Mouse (Mus musculus) limb, embryonic 11.5 days (tissue): ENCODE measurements around the gene Arhgap23. TPM values are rescaled to one million over a fixed set of nuclear protein-coding genes. Genes with fewer than 3 reads are reported as not detected.

Experiments
- ATAC-seq: fragments of 200-750 bp; cut with Nextera tagmentation; 2 replicates; pipeline ENCODE4 v1.8.0; 2017; ENCODE audit warnings: low read depth; ENCODE audit not compliant: insufficient number of reproducible peaks, low FRiP score, low TSS enrichment
- DNase-seq: peaks from one replicate; pipeline ENCODE4 v3.0.0-alpha.2; 2015; ENCODE audit warnings: low spot score
- H3K27ac ChIP-seq: fragments of 300-500 bp; sonication (generic); replicated peaks from 2 replicates; pipeline ENCODE4 v1.5.1; 2014; ENCODE audit warnings: low read depth, mild to moderate bottlenecking, low read length
- H3K27me3 ChIP-seq: fragments of 300-500 bp; sonication (generic); 2 replicates; pipeline ENCODE4 v1.6.1; 2014; ENCODE audit warnings: mild to moderate bottlenecking, low read length, mixed read lengths; ENCODE audit not compliant: control insufficient read depth, insufficient read depth
- H3K36me3 ChIP-seq: fragments of 300-500 bp; sonication (generic); 2 replicates; pipeline ENCODE4 v1.6.1; 2014; ENCODE audit warnings: mild to moderate bottlenecking, low read length, moderate library complexity, mixed read lengths; ENCODE audit not compliant: control insufficient read depth, insufficient read depth
- H3K4me1 ChIP-seq: fragments of 300-500 bp; sonication (generic); 2 replicates; pipeline ENCODE4 v1.6.1; 2014; ENCODE audit warnings: low read length, mixed read lengths; ENCODE audit not compliant: control insufficient read depth, insufficient read depth
- H3K4me2 ChIP-seq: fragments of 300-500 bp; sonication (generic); 2 replicates; pipeline ENCODE4 v1.6.1; 2014; ENCODE audit warnings: low read depth, mild to moderate bottlenecking, moderate library complexity; ENCODE audit not compliant: severe bottlenecking
- H3K4me3 ChIP-seq: fragments of 300-500 bp; sonication (generic); 2 replicates; pipeline ENCODE4 v1.5.1; 2014; ENCODE audit warnings: low read depth, low read length
- H3K9ac ChIP-seq: fragments of 300-500 bp; sonication (generic); 2 replicates; pipeline ENCODE4 v1.6.1; 2014; ENCODE audit warnings: mild to moderate bottlenecking, low read length
- H3K9me3 ChIP-seq: fragments of 300-500 bp; sonication (generic); 2 replicates; pipeline ENCODE4 v1.6.1; 2016; ENCODE audit warnings: low read length; ENCODE audit not compliant: control insufficient read depth
- WGBS: fragments of 180-500 bp; shearing (Covaris S2); extraction: QIAGEN DNeasy Blood & Tissue Kit; methylation state at CpG from one replicate; pipeline ENCODE4 v1.1.7; 2014; 5-methylcytosine and 5-hydroxymethylcytosine counted together
- polyA plus RNA-seq: library from polyadenylated mRNA; unstranded; fragments of >200 nt; fragmentation: Nextera tagmentation; extraction: Ambion mirVana; gene quantifications from 2 replicates; pipeline ENCODE4 v1.2.1, GENCODE M21; 2014

The Arhgap23 gene
- polyA plus RNA-seq, 1 experiment from 2014 or later, result 4.2 TPM

GRCm38 (mm10) chr11:97449601-97450293, 34.4 kb downstream of the Arhgap23 start:
- peak; percentile 74 for ATAC-seq
- WGBS, result 19% methylated on average over 15 of the region's 15 CpGs

GRCm38 (mm10) chr11:97450305-97450922, 35.1 kb downstream of the Arhgap23 start:
- Histone ChIP-seq H3K27me3 (no peaks in the 10 kb centered on the region), H3K36me3 (peaks cover 26% of the 10 kb centered on the region), H3K4me1 (peaks cover 12% of the 10 kb centered on the region), H3K4me3 (peak overlapping the region; percentile 34), H3K9ac (peak overlapping the region; percentile 12; the same call in 1 of the 2 replicates), H3K9me3 (no peaks in the 10 kb centered on the region), H3K4me2 (peak overlapping the region; percentile 60), H3K27ac (no peak overlapping the region)
- WGBS, result 33% methylated on average over 10 of the region's 10 CpGs
- ATAC-seq (0 out of 2 replicates have a peak, but pooled peaks have one; percentile 22), DNase-seq (no peak)

More at GRCm38 (mm10) chr11:97449601-97450293, 34.4 kb downstream of the Arhgap23 start:
- peaks cover 27% of the 10 kb centered on the region for H3K36me3 ChIP-seq
- H3K27me3 ChIP-seq, result no peaks in the 10 kb centered on the region
- H3K27ac ChIP-seq, result peak overlapping the region; percentile 40; the same call in 1 of the 2 replicates
- H3K9ac ChIP-seq, result no peak overlapping the region
- H3K4me3 ChIP-seq, result peak overlapping the region; percentile 34
- H3K4me2 ChIP-seq, result peak overlapping the region; percentile 60
- H3K9me3 ChIP-seq, result no peaks in the 10 kb centered on the region
- peaks cover 12% of the 10 kb centered on the region for H3K4me1 ChIP-seq
- DNase-seq, result peak; percentile 83

GRCm38 (mm10) chr11:97451625-97452024, 36.3 kb downstream of the Arhgap23 start:
- H3K9ac ChIP-seq, result no peak overlapping the region
- H3K27me3 ChIP-seq, result no peaks in the 10 kb centered on the region
- H3K9me3 ChIP-seq, result no peaks in the 10 kb centered on the region
- no peak for ATAC-seq
- DNase-seq, result no peak
- peaks cover 12% of the 10 kb centered on the region for H3K4me1 ChIP-seq
- 95% methylated on average over 15 of the region's 15 CpGs for WGBS
- H3K36me3 ChIP-seq, result peaks cover 35% of the 10 kb centered on the region
- no peak overlapping the region for H3K4me3 ChIP-seq
- no peak overlapping the region for H3K4me2 ChIP-seq
- no peak overlapping the region for H3K27ac ChIP-seq

GRCm38 (mm10) chr11:97457120-97457519, 41.8 kb downstream of the Arhgap23 start:
- Histone ChIP-seq H3K9me3 (no peaks in the 10 kb centered on the region), H3K27me3 (no peaks in the 10 kb centered on the region), H3K4me3 (no peak overlapping the region), H3K4me1 (no peaks in the 10 kb centered on the region), H3K27ac (no peak overlapping the region), H3K36me3 (peaks cover 35% of the 10 kb centered on the region; the same call in 1 of the 2 replicates), H3K4me2 (no peak overlapping the region), H3K9ac (no peak overlapping the region)
- DNase-seq, result no peak
- no peak for ATAC-seq
- WGBS, result 78% methylated on average over 4 of the region's 4 CpGs

- DNase-seq (no peak), ATAC-seq (no peak)
- H3K27me3 ChIP-seq, result no peaks in the 10 kb centered on the region
- peaks cover 35% of the 10 kb centered on the region for H3K36me3 ChIP-seq
- H3K4me3 ChIP-seq, result no peak overlapping the region
- H3K4me2 ChIP-seq, result no peak overlapping the region
- H3K27ac ChIP-seq, result no peak overlapping the region
- H3K9me3 ChIP-seq, result no peaks in the 10 kb centered on the region
- WGBS, result 91% methylated on average over 3 of the region's 3 CpGs
- H3K9ac ChIP-seq, result no peak overlapping the region
- H3K4me1 ChIP-seq, result no peaks in the 10 kb centered on the region
Observed at GRCm38 (mm10) chr11:97461307-97461820, 46.0 kb downstream of the Arhgap23 start.

GRCm38 (mm10) chr11:97462538-97462937, 47.2 kb downstream of the Arhgap23 start:
- H3K27me3 ChIP-seq, result no peaks in the 10 kb centered on the region
- no peaks in the 10 kb centered on the region for H3K9me3 ChIP-seq
- no peak for DNase-seq
- H3K9ac ChIP-seq, result no peak overlapping the region
- peaks cover 36% of the 10 kb centered on the region for H3K36me3 ChIP-seq
- H3K4me3 ChIP-seq, result no peak overlapping the region
- no peak for ATAC-seq
- H3K4me2 ChIP-seq, result no peak overlapping the region
- no peak overlapping the region for H3K27ac ChIP-seq
- 90% methylated on average over 6 of the region's 6 CpGs for WGBS
- H3K4me1 ChIP-seq, result no peaks in the 10 kb centered on the region

- Histone ChIP-seq H3K9ac (no peak overlapping the region), H3K27me3 (no peaks in the 10 kb centered on the region), H3K36me3 (peaks cover 31% of the 10 kb centered on the region), H3K4me3 (no peak overlapping the region), H3K9me3 (no peaks in the 10 kb centered on the region), H3K27ac (no peak overlapping the region), H3K4me2 (no peak overlapping the region), H3K4me1 (no peaks in the 10 kb centered on the region)
- no peak for ATAC-seq
- no peak for DNase-seq
- WGBS, result 43% methylated on average over 33 of the region's 33 CpGs
Observed at GRCm38 (mm10) chr11:97463166-97463565, 47.8 kb downstream of the Arhgap23 start.

GRCm38 (mm10) chr11:97463991-97464390, 48.7 kb downstream of the Arhgap23 start:
- H3K27ac ChIP-seq, result no peak overlapping the region
- H3K9me3 ChIP-seq, result no peaks in the 10 kb centered on the region
- peaks cover 28% of the 10 kb centered on the region for H3K36me3 ChIP-seq
- H3K27me3 ChIP-seq, result no peaks in the 10 kb centered on the region
- ATAC-seq (no peak), DNase-seq (no peak)
- H3K9ac ChIP-seq, result no peak overlapping the region
- H3K4me2 ChIP-seq, result no peak overlapping the region
- no peaks in the 10 kb centered on the region for H3K4me1 ChIP-seq
- WGBS, result 90% methylated on average over 4 of the region's 4 CpGs
- no peak overlapping the region for H3K4me3 ChIP-seq
